Mouse (Mus musculus) macrophage (primary cell): ENCODE measurements around the gene Mecom. TPM values are rescaled to one million over a fixed set of nuclear protein-coding genes. Genes with fewer than 3 reads are reported as not detected.

Source experiments
- H3K27ac ChIP-seq: fragments of 350-480 bp; formaldehyde crosslinking; 2 replicates; pipeline ENCODE4 v1.9.0; 2021
- H3K36me3 ChIP-seq: fragments of 350-480 bp; formaldehyde crosslinking; 2 replicates; pipeline ENCODE4 v1.9.0; 2021; ENCODE audit errors: inconsistent target
- H3K4me3 ChIP-seq: fragments of 350-480 bp; formaldehyde crosslinking; 2 replicates; pipeline ENCODE4 v1.9.0; 2021; ENCODE audit errors: inconsistent target
- H3K79me2 ChIP-seq: fragments of 350-480 bp; formaldehyde crosslinking; 2 replicates; pipeline ENCODE4 v1.9.0; 2021; ENCODE audit errors: inconsistent target
- WGBS: methylation state at CpG from one replicate; pipeline ENCODE4 v1.1.7; 2026; ENCODE audit warnings: inconsistent platforms; ENCODE audit not compliant: missing documents; 5-methylcytosine and 5-hydroxymethylcytosine counted together
- polyA plus RNA-seq: library from polyadenylated mRNA; stranded (reverse); fragments of 250-400 nt; gene quantifications from 3 replicates; pipeline ENCODE4 v1.2.4, GENCODE M21; 2018; ENCODE audit warnings: inconsistent platforms

Mecom gene
- polyA plus RNA-seq, 1 experiment from 2014 or later: not detected

DNA sequence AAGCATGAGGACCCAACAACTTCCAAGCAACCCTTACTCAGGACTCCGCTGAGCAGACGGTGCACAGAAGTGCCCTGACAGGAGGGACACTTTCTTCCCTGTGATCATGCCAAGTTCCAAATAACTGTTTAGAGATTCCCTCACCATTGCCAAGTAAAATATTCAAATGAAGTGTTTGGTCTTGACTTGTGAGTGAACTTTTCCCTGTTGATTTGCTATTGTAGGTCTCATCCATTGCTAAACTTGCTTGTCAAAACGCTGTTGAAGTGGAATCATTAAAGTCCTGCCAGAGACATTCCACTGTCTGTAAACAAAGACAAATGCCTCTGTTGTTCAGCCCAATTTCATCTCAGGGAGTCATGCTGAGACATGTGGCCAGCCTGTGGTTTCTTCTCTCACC, 594.5 kb downstream of the Mecom start:
- H3K36me3 ChIP-seq: no peaks in the 10 kb centered on the region
- no peaks in the 10 kb centered on the region for H3K79me2 ChIP-seq
- WGBS: 91% methylated on average over 3 of the region's 3 CpGs
- no peak overlapping the region for H3K27ac ChIP-seq
- H3K4me3 ChIP-seq: no peak overlapping the region

DNA sequence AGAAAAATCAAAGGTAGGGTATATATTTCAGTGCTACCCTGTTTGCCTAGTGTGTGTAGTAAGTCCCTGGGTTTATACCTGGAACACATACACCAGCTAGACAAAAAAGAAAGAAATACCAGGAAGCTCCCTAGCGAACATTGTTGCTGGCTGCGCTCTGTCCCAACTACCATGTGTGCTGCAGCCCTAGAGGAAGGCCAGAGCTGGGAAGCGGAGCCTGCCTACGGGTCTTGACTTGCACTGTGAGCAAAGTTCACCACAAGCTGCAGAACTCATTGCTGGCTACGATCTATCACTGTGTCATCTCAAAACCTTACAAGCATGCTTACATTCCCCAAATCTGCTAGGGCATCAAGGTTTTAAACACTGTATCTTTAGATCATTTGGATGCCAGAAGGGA, 597.0 kb downstream of the Mecom start:
- no peak overlapping the region for H3K27ac ChIP-seq
- no peaks in the 10 kb centered on the region for H3K79me2 ChIP-seq
- H3K36me3 ChIP-seq: no peaks in the 10 kb centered on the region
- WGBS: 97% methylated on average over 5 of the region's 5 CpGs
- no peak overlapping the region for H3K4me3 ChIP-seq

DNA sequence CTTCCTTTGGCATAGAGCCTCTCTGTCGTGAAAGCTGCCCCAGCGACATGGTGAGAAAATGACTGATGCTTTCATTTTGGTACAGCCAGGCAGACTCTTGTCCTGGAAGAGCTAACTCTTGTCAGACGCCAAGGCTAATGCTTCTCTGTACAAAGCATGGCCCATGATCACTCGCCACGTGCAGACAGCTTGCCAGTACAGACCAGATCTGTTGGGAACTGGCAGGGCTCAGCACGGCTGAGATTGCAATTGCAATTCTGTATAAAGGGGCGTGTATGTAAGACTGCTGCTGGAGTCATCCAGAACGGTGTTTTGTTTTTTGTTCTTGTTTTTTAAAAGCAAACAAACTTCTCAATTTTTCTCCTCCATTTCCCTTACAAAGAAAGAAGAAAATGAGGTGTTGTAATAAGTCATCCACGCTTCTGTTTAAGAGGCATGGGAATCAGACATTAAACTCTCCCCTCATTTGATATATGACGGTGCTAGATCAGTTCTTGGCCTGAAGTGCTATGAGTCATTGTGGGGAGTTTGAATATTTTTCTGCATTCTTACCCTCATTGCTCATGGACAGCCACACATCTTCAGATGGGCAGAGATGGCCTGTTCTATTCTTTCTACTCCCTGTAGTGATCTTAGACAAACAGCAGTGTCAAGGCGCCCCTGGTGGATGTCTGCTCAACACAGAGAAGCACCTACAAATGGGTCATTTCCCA, 644.1 kb downstream of the Mecom start:
- Histone ChIP-seq H3K36me3 (no peaks in the 10 kb centered on the region), H3K4me3 (no peak overlapping the region), H3K27ac (no peak overlapping the region), H3K79me2 (no peaks in the 10 kb centered on the region)
- whole genome bisulfite sequencing: 82% methylated on average over 11 of the region's 11 CpGs

Other genes with a start within 250 kb of the Mecom start
- gene Actrt3, start 51.9 kb upstream of the Mecom start, polyA plus RNA-seq: not detected in 3 replicates
- 9.8 to 10.6 TPM (median 9.9 TPM) in 3 replicates for gene Mynn, start 54.1 kb upstream of the Mecom start, polyA plus RNA-seq
- gene Lrriq4, start 96.5 kb upstream of the Mecom start, polyA plus RNA-seq: not detected in 3 replicates
- not detected in 3 replicates for gene Lrrc34, start 99.9 kb upstream of the Mecom start, polyA plus RNA-seq
- not detected in 3 replicates for gene Lrrc31, start 151.8 kb upstream of the Mecom start, polyA plus RNA-seq
- gene Samd7, start 198.3 kb upstream of the Mecom start, polyA plus RNA-seq: not detected in 3 replicates
- 60.6 to 83.2 TPM (median 66.4 TPM) in 3 replicates for gene Sec62, start 244.9 kb upstream of the Mecom start, polyA plus RNA-seq